Mouse (Mus musculus) c-Kit-positive CD71-positive TER-119-negative erythroid progenitor cells, embryonic 14.5 days (primary cell): ENCODE measurements around the gene D7Ertd443e.

Experiments
- DNase-seq: peaks from one replicate; pipeline ENCODE4 v3.0.0-alpha.2; 2013; ENCODE audit warnings: low read depth

D7Ertd443e gene

GRCm38 (mm10) chr7:134289126-134289525 lies 96.3 kb downstream of the D7Ertd443e start:
- no peak for DNase-seq

GRCm38 (mm10) chr7:134287570-134288222 lies 97.8 kb downstream of the D7Ertd443e start:
- DNase-seq: no peak

GRCm38 (mm10) chr7:134272956-134273355 lies 112.5 kb downstream of the D7Ertd443e start:
- DNase-seq: no peak

DNA sequence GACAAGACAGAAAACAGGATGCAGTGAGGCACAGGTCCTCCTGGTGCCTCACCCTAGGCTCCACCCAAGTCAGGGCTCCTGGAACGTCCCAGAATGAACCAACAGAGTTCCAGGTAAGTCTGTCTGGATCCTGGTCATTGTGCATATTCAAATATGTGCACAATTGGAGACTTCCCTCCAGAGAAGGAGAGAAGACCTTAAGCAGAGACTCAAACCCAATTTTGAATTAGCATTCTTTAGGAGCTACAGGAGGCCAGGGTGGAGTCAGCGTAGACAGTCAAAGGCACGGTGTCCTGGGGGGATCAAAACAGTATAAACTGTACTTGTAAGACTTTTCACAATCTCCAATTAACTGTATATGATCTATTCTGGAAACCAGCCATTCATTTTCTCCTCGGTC lies 113.0 kb downstream of the D7Ertd443e start:
- DNase-seq: no peak

DNA sequence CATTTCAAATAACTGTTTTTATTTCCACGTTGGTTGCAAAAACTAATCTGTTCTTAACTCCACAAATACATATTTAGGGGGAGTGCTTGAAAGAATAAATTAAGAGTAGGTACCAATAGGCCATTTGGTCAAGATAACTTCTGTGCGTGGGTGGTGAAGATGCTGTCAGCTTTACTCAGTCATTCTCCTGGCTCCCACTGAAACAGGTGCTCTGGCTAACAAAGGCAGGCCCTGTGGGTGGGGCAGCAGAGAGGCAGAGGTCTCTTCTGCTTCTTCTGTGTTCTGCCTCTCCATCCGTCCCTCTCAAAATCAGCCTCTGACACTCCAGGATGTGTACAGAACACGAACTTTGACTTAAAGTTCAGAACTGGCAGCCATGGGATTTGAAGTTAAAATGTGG lies 119.7 kb downstream of the D7Ertd443e start:
- DNase-seq: no peak

DNA sequence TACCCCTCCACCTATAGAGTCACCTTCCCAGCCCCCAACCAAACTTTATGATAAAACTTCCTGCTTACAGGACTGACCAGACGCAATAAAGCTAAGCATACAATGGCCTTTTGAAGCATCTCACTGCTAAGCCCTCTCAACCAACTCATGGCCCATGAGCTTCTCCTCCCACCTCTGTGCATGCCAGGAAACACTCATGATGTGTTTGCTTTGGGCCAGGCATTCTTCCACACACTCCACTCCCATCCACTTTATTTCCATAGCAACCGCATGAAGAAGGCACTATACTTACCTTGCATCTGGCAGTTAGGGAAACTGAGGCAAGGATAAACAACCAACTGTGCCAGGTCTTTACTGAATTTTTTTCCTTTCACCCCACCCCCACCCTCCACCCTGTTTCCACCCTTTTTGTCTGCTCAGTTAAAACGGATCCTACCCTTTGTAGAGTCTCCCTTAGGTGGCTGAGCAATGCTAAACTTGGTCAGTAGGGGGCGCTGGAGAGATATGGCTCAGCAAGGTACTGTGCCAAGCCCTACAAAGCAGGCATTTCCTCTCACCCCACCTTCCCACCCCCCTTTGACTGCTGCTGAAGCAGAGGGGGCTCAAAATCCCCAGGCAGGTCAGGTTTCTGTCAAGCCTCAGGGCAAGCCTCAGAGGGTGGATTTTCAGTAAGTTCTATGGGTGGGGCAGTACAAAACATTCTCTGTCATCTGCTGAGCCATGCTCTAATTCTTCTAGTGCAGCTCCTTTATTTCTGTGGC lies 122.1 kb downstream of the D7Ertd443e start:
- peak; percentile 27 for DNase-seq

DNA sequence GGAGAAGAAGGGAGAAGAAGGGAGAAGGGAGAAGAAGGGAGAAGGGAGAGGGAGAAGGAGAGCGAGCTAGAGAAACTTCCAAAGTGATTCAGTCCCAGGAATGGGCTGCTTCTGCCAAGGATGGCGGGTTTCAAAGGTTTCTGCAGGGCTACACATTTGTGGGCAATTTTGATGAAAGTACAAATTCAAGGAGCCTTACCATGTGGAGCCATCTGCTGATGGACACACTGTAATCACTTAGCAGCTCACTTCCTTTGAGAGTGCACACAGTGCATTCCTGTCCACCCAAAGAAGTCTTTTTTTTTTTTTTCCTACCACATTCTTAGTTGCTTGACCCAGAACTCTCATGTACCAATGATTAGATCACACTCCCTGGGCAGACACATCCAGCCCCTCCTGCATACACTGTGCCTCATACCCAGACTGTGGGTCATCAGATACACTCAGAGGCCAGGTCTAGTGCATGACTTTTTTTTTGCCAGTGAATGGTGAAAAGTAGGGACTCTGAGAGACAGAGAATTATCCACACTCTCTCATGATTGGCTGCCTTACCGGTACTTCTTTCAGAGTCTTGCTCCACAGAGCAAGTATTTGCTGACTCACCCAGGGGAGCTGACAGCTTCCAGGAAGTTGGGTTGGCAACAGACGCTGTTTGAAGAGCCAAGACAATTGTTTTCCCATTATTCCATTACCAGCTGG lies 124.3 kb downstream of the D7Ertd443e start:
- DNase-seq: no peak

DNA sequence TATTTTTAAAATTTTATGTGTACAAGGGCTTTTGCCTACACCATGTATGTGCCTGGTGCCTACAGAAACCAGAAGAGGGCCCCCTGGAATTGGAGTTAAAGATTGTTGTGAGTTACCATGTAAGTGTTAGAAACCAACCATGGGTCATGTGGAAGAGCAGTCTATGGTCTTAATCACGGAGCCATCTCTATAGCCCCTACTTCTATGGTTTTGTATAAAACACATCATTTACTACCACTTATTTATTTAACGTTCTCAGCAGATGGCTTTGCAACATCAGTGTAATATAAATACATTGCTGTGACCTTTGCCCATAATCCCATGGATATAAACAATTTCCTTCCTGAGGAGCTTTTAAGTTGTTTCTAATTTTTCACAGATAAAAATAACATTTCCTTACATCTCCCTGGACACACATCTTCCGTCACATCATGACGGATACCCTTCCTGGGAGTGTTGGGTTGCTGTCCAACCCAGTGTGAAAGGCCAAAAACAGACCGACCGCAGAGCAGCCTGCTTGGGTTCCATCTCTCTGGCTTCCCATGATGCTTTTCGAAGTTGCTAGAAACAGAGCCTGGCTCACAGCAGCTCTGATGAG lies 135.1 kb downstream of the D7Ertd443e start:
- no peak for DNase-seq

DNA sequence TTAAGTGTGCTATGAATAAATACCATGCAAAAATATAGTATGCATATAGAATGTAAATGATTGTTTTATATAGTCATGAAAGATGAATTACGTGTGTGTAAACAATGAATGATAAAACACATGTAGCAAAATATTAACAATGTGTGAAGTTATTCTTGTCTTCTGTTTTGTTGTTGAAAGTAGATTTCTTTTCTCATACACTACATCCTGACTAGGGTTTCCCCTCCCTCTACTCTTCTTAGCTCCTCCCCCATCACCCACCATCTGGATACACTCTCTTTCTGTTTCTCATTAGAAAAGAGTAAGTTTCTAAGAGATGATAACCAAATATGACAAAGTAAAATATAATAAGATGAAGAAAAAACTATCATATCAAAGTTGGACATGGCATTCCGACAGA lies 137.4 kb downstream of the D7Ertd443e start:
- no peak for DNase-seq

GRCm38 (mm10) chr7:134246624-134247023 lies 138.8 kb downstream of the D7Ertd443e start:
- no peak for DNase-seq

- DNase-seq: no peak
Observed at GRCm38 (mm10) chr7:134242773-134243172, 142.7 kb downstream of the D7Ertd443e start.

DNA sequence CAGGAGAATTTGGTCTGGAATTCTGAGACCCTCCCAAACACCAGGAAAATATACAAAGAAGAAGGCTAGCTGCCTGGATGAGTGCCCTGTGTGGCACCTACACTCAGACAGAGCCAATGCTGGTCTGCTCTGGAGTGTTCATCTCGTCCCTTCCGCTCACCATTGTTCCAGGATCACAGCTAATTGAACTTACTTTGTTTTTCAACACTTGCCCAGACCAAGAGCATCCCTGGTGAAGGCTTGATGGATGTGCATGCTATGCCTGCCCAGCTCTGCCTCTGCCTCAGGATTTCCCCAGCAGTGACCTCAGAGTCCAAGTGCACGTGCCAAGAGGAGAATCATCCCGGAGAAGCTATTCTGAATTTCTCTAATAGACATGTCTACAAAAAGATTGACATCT lies 144.2 kb downstream of the D7Ertd443e start:
- DNase-seq: no peak

- no peak for DNase-seq
Observed at GRCm38 (mm10) chr7:134240579-134240978, 144.9 kb downstream of the D7Ertd443e start.

DNA sequence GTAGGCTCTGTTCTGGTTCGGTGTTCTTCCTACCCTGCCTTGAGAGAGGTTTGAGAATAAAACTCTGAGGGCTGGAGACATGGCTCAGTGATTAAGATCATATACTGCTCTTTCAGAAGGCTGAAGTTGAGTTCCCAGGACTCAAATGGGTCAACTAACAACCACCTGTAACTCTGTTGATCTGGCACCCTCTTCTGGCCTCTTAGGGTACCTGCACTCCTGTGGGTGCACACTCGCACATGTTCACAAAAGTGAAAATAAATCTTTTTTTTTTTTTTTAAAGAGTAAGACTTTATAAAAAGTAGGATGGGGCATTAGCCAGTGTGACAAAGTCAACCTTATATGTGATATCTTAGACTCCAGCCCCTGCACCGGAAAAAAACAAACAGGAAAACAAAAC lies 146.6 kb downstream of the D7Ertd443e start:
- DNase-seq: no peak

DNA sequence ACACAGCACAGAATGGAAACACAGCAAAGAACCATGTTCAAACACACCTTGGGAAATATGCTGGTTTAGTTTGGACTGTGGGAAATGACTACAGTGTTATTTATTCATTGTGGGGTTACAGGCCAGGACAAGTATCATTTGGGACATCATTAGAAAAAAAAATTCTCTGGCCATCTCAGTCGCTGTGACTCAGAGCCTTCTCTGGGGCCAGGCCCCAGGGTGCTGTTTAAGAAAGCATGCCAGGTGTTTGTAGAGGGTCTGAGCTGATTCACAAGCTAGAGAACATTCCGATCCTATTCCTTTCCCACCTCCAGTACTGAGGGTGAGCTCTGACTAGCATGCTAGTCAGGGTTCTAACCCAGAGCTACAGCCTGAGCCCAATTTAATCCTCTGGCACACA lies 148.1 kb downstream of the D7Ertd443e start:
- DNase-seq: no peak

DNA sequence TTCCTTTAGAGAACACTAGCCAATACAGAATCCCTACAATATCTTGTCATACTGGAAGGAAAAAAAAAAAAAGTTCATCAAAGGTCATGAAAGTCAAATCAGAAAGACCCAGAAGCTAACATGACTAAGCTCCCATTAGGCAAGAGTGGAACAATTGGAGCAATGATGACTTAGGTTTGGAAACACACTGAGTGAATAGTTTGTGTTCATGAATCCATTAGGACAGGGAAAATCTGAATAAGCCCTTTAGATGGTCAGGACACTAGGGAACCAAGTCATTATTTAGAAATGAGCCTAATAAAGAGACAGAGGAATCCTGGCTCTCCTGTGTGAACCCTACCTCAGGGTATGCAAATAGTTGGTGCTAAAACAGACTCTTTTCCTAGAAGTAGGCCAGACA lies 148.7 kb downstream of the D7Ertd443e start:
- DNase-seq: no peak

DNA sequence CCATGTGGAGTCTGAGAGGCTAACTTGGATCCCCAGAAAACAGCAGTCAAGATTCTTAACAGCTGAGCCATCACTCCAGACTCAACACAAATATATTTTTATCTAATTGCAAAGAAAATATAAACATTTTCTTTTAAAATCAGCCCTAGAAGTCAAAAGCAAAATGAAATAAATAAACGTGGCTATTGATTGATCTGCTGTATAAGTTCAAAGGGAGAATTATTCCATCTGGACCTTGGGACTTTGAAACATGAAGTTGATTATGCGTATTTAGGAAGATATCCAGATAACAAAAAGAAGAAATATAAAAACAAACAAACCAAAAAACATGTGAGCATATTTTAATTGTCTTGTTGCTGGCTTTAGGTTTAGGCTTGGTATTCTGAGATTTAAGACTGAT lies 149.9 kb downstream of the D7Ertd443e start:
- no peak for DNase-seq

- no peak for DNase-seq
Observed at GRCm38 (mm10) chr7:134231378-134232346, 153.8 kb downstream of the D7Ertd443e start, which contains the start of gene Adam12. Gene Adam12, minus strand, starts transcription at chr7:134232146.

DNA sequence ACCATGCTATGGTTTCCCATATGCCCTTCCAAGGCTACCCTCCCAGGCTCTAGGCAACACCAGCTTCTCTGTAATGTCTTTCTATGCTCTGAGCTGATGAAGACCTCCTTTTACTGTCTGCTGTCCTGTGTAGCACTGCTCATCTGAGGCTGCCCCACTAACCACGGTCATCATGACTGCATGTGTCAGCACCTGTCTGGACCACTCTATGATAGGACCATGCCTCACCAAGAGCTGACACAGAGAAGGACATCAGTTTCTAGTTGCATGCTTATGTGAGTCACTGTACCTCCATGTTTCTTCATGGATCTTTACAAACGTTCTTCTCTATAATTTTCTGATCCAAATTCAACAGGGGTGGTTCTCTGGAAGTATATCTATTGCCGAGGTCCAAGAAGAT lies 154.8 kb downstream of the D7Ertd443e start:
- DNase-seq: no peak

GRCm38 (mm10) chr7:134229899-134230298 lies 155.6 kb downstream of the D7Ertd443e start:
- no peak for DNase-seq

DNA sequence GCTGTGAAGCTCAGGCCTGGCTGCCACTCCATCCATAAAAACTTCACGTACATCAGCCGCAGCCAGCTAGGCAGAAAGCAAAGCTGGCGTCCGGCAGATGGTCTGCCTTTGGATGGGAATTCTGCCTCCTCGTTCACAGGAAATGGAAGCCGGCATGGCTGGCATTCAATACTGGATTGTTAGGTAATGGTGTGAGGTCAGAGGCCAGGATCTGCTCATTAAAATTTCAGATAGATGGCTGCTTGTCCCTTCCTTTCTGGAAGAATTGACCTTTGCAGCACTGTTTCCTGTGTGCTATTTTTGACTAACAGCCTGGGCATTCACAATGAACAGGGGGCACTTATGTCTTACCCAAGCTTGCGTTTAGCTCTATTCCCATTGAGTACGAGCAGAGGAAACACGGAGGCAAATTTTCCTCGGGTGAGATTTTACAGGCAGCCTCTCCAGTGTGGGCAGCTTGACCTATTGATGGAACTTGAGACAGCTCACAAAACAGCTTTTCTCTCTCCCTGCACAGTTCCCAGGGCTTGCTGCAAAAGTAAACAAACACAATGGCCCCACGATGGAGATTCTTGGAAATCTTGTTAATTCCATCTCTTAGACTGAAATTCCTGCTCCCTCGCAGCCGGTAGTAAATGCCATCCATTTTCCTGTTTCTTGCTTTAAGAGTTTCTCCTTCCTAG lies 157.5 kb downstream of the D7Ertd443e start:
- DNase-seq: no peak
